ENCODE assay signal across 8 mouse cellular contexts in genomic region chr6:89351441-89352137, GRCm38 (mm10). TPM values are rescaled to one million over a fixed set of nuclear protein-coding genes. Genes with fewer than 3 reads are reported as not detected.
A peak's percentile ranks its signal among the peaks of the same experiment; 100 is the strongest.
DNase-seq lines count a peak whose midpoint lies in the region; ATAC-seq and TF ChIP-seq lines count a peak whose summit lies in the region.
"Had no signal": no experiment of that assay in that cellular context is flagged by ENCODE, and none has a peak within 500 bp of the region (broad histone marks: within the 10 kb centered on the region; RNA-seq: fewer than 3 reads in every experiment).

No protein-coding gene starts in this region.

- no peak overlapping the region for H3K9ac ChIP-seq in MEL (ENCODE audit: control insufficient read depth, low read depth, low read length, poor library complexity, severe bottlenecking)
- H3K9ac ChIP-seq in forebrain, embryonic 14.5 days (ENCODE audit: low read length) = no peak overlapping the region
- peak overlapping the region; percentile 51 for H3K9ac ChIP-seq in hindbrain, embryonic 13.5 days
- H3K9ac ChIP-seq in limb, embryonic 14.5 days (ENCODE audit: low read depth, low read length, severe bottlenecking) = peak overlapping the region; percentile 41

- no peaks in the 10 kb centered on the region for H3K27me3 ChIP-seq in MEL (ENCODE audit: control insufficient read depth in 1 of 2, insufficient read depth in 2 of 2, low read length in 2 of 2)
- no peaks in the 10 kb centered on the region for H3K27me3 ChIP-seq in forebrain, embryonic 14.5 days (replicated peaks; ENCODE audit: control insufficient read depth, insufficient read depth, low read length)
- no peaks in the 10 kb centered on the region for H3K27me3 ChIP-seq in hindbrain, embryonic 13.5 days
- no peaks in the 10 kb centered on the region for H3K27me3 ChIP-seq in limb, embryonic 14.5 days (ENCODE audit: control insufficient read depth, insufficient read depth, low read length)

- H3K9me3 ChIP-seq in MEL (replicated peaks; ENCODE audit: insufficient read depth, low read length) = no peaks in the 10 kb centered on the region
- H3K9me3 ChIP-seq in forebrain, embryonic 14.5 days (replicated peaks; ENCODE audit: control insufficient read depth, low read length) = no peaks in the 10 kb centered on the region
- no peaks in the 10 kb centered on the region for H3K9me3 ChIP-seq in hindbrain, embryonic 13.5 days
- no peaks in the 10 kb centered on the region for H3K9me3 ChIP-seq in limb, embryonic 14.5 days (ENCODE audit: control insufficient read depth, low read length)

- H3K4me2 ChIP-seq in forebrain, embryonic 14.5 days (ENCODE audit: low read length) = no peak overlapping the region
- no peak overlapping the region for H3K4me2 ChIP-seq in hindbrain, embryonic 13.5 days
- H3K4me2 ChIP-seq in limb, embryonic 14.5 days (replicated peaks; ENCODE audit: low read depth, low read length, severe bottlenecking) = no peak overlapping the region

- no peak for TF ChIP-seq EP300 in MEL (IDR thresholded peaks at IDR 0.05; ENCODE audit: low read depth in 1 of 2, low read length in 2 of 2)

- peak; percentile 87 for ATAC-seq in forebrain, embryonic 14.5 days
- ATAC-seq in hindbrain, embryonic 13.5 days (ENCODE audit: low FRiP score) = peak; percentile 79
- peak; percentile 68 for ATAC-seq in limb, embryonic 14.5 days (ENCODE audit: low FRiP score, low read depth)

- peak in 2 of 3 experiments; percentile 23 to 33; a peak in 2 of 6 replicates for TF ChIP-seq CTCF in MEL (IDR thresholded peaks at IDR 0.05 in 2 of 3, conservative IDR thresholded peaks at IDR 0.05 in 1 of 3; ENCODE audit: control insufficient read depth in 1 of 3, insufficient read depth in 1 of 3, low read depth in 2 of 3, low read length in 3 of 3, poor library complexity in 1 of 3, severe bottlenecking in 1 of 3)

- no peak for TF ChIP-seq POLR2A in MEL (IDR thresholded peaks at IDR 0.05; ENCODE audit: control insufficient read depth in 1 of 2, insufficient read depth in 1 of 2, low read depth in 1 of 2, low read length in 2 of 2, poor library complexity in 1 of 2)
- no peak for TF ChIP-seq POLR2A in limb, embryonic 14.5 days (IDR thresholded peaks at IDR 0.05; ENCODE audit: borderline replicate concordance, extremely low read depth, insufficient read depth, insufficient read length)

- H3K27ac ChIP-seq in MEL (ENCODE audit: control insufficient read depth, low read depth, low read length) = no peak overlapping the region
- peak overlapping the region; percentile 53; the same call in 1 of the 2 replicates for H3K27ac ChIP-seq in forebrain, embryonic 14.5 days (ENCODE audit: low read depth, low read length)
- peak overlapping the region; percentile 75 for H3K27ac ChIP-seq in hindbrain, embryonic 13.5 days
- peak overlapping the region; percentile 59 for H3K27ac ChIP-seq in limb, embryonic 14.5 days (replicated peaks; ENCODE audit: low read depth, low read length)

- no peaks in the 10 kb centered on the region for H3K79me2 ChIP-seq in MEL (ENCODE audit: control insufficient read depth, insufficient read depth, low read length, poor library complexity)

- no peaks in the 10 kb centered on the region for H3K4me1 ChIP-seq in MEL (ENCODE audit: control insufficient read depth in 1 of 2, insufficient read depth in 2 of 2, low read length in 2 of 2)
- peaks cover 37% of the 10 kb centered on the region for H3K4me1 ChIP-seq in forebrain, embryonic 14.5 days (ENCODE audit: control insufficient read depth, insufficient read depth, low read length)
- H3K4me1 ChIP-seq in hindbrain, embryonic 13.5 days (replicated peaks) = peaks cover 88% of the 10 kb centered on the region
- peaks cover 40% of the 10 kb centered on the region for H3K4me1 ChIP-seq in limb, embryonic 14.5 days (ENCODE audit: control insufficient read depth, insufficient read depth, low read length)

- H3K36me3 ChIP-seq in MEL (ENCODE audit: control insufficient read depth in 1 of 2, insufficient read depth in 2 of 2, low read length in 2 of 2) = no peaks in the 10 kb centered on the region; a peak in 1 of 4 replicates
- H3K36me3 ChIP-seq in forebrain, embryonic 14.5 days (ENCODE audit: control insufficient read depth, insufficient read depth, low read length) = peaks cover 72% of the 10 kb centered on the region
- peaks cover 88% of the 10 kb centered on the region for H3K36me3 ChIP-seq in hindbrain, embryonic 13.5 days
- peaks cover 70% of the 10 kb centered on the region for H3K36me3 ChIP-seq in limb, embryonic 14.5 days (ENCODE audit: control insufficient read depth, insufficient read depth, low read length)

- TF ChIP-seq RAD21 in MEL (IDR thresholded peaks at IDR 0.05; ENCODE audit: low read depth, low read length) = no peak

- DNase-seq in MEL (ENCODE audit: low read depth, low spot score) (peak; percentile 17), adipocyte (ENCODE audit: low spot score) (peak; percentile 96)
- peak; percentile 94 for DNase-seq in forebrain, embryonic 14.5 days (ENCODE audit: low spot score)
- peak; percentile 79 for DNase-seq in limb, embryonic 14.5 days (ENCODE audit: low spot score)
- peak; percentile 36 for DNase-seq in ovary, postnatal 10 days (ENCODE audit: low spot score)
- DNase-seq in thymus, postnatal 4 days = no peak

- 16% methylated on average over 5 of the region's 5 CpGs for whole genome bisulfite sequencing in forebrain, embryonic 14.5 days
- WGBS in hindbrain, embryonic 13.5 days = 8% methylated on average over 5 of the region's 5 CpGs
- WGBS in limb, embryonic 14.5 days = 13% methylated on average over 5 of the region's 5 CpGs

- H3K4me3 ChIP-seq in MEL (ENCODE audit: control insufficient read depth in 1 of 2, insufficient read depth in 1 of 2, low read depth in 2 of 2, low read length in 2 of 2) = no peak overlapping the region
- H3K4me3 ChIP-seq in forebrain, embryonic 14.5 days (ENCODE audit: low read depth, low read length) = no peak overlapping the region
- H3K4me3 ChIP-seq in hindbrain, embryonic 13.5 days = no peak overlapping the region
- no peak overlapping the region for H3K4me3 ChIP-seq in limb, embryonic 14.5 days (replicated peaks; ENCODE audit: low read length)
- H3K4me3 ChIP-seq: erythroblast, embryonic 14.5 days had no signal

TF ChIP-seq in MEL, 35 proteins besides CTCF, POLR2A, EP300 and RAD21:
- no peak for TF ChIP-seq TCF12 (IDR thresholded peaks at IDR 0.05; ENCODE audit: low read depth, low read length)
- peak; percentile 24; the same call in 1 of the 2 replicates for TF ChIP-seq SMC3 (IDR thresholded peaks at IDR 0.05; ENCODE audit: low read depth, low read length)
TF ChIP-seq in MEL: peak in this region for 1.

RNA-seq across cellular contexts. Expression of gene Plxna1, which starts 10.8 kb away (rescaled TPM):
- 6.7 and 7.2 TPM in 2 replicates for total RNA-seq in MEL (2012; rRNA removed)
- 10 to 100 TPM in 1 of 2 experiments, not detected in 1; 25.8 TPM for polyA plus RNA-seq in MEL (2012; ENCODE audit: insufficient read depth in 1 of 2, insufficient read length in 2 of 2, low read depth in 1 of 2, low replicate concordance in 2 of 2, missing spikeins in 1 of 2)
- 26.8 and 31.9 TPM in 2 replicates for polyA plus RNA-seq in forebrain, embryonic 14.5 days (2014; fragmentation: Nextera tagmentation; extraction: Ambion mirVana)
- polyA plus RNA-seq in hindbrain, embryonic 13.5 days (2015; fragmentation: Nextera tagmentation; extraction: Ambion mirVana) = 44.9 and 45.3 TPM in 2 replicates
- 66.4 and 82.2 TPM in 2 replicates for polyA plus RNA-seq in limb, embryonic 14.5 days (2012; rRNA removed)
- polyA plus RNA-seq in limb, embryonic 14.5 days (2014; fragmentation: Nextera tagmentation; extraction: Ambion mirVana) = 36.8 and 39.1 TPM in 2 replicates

Comparison
In these comparisons a context has a peak if more than half of its experiments do, and no peak if none do; other contexts are left out.
1. H3K9ac ChIP-seq: peak in hindbrain, embryonic 13.5 days (single experiment) and limb, embryonic 14.5 days (single experiment); none in MEL (single experiment) and forebrain, embryonic 14.5 days (single experiment).
2. Peak in every context shown above with its lines, with median percentiles within 50 percentile points of each other: ATAC-seq.